Mouse (Mus musculus): ENCODE data around the gene Tex21. TPM values are rescaled to one million over a fixed set of nuclear protein-coding genes. Genes with fewer than 3 reads are reported as not detected.
A peak's percentile ranks its signal among the peaks of the same experiment; 100 is the strongest.

Gene Tex21
- polyA plus RNA-seq, 1 experiment from 2014 or later, result not detected

- WGBS, result 2% methylated on average over 43 of the region's 43 CpGs
- H3K27ac ChIP-seq (replicated peaks), result peak within 1 kb of the TSS; percentile 89
Measured at GRCm38 (mm10) chr12:76254725-76255498, 8.4 kb upstream of the Tex21 start, which contains the start of gene Mthfd1. Gene Mthfd1, plus strand, starts transcription at chr12:76255298.

GRCm38 (mm10) chr12:76253991-76254390 is 7.4 kb upstream of the Tex21 start:
- WGBS, result 79% methylated on average over 8 of the region's 8 CpGs

More at GRCm38 (mm10) chr12:76254725-76255498, 8.4 kb upstream of the Tex21 start, which contains the start of gene Mthfd1:
- Histone ChIP-seq H3K4me3 (peak within 1 kb of the TSS; percentile 79), H3K27me3 (ENCODE audit: low read depth, poor library complexity, severe bottlenecking) (no peaks in the 10 kb centered on the region; the same call in 1 of the 2 replicates), H3K4me1 (peaks cover 37% of the 10 kb centered on the region), H3K9me3 (replicated peaks) (no peaks in the 10 kb centered on the region), H3K36me3 (no peaks in the 10 kb centered on the region)
- peak; percentile 95 for DNase-seq (ENCODE audit: low spot score)

GRCm38 (mm10) chr12:76253591-76253990 is 7.0 kb upstream of the Tex21 start:
- no peak overlapping the region for H3K4me3 ChIP-seq
- no peaks in the 10 kb centered on the region; the same call in 1 of the 2 replicates for H3K27me3 ChIP-seq (ENCODE audit: low read depth, poor library complexity, severe bottlenecking)
- no peaks in the 10 kb centered on the region for H3K36me3 ChIP-seq
- no peak overlapping the region for H3K27ac ChIP-seq (replicated peaks)
- DNase-seq (ENCODE audit: low spot score), result no peak
- peaks cover 37% of the 10 kb centered on the region for H3K4me1 ChIP-seq
- 80% methylated on average over 2 of the region's 2 CpGs for WGBS
- H3K9me3 ChIP-seq (replicated peaks), result no peaks in the 10 kb centered on the region

More at GRCm38 (mm10) chr12:76253991-76254390, 7.4 kb upstream of the Tex21 start:
- no peak overlapping the region for H3K27ac ChIP-seq (replicated peaks)
- no peaks in the 10 kb centered on the region for H3K9me3 ChIP-seq (replicated peaks)
- no peaks in the 10 kb centered on the region for H3K36me3 ChIP-seq
- peaks cover 37% of the 10 kb centered on the region for H3K4me1 ChIP-seq
- H3K4me3 ChIP-seq, result no peak overlapping the region
- DNase-seq (ENCODE audit: low spot score), result no peak
- H3K27me3 ChIP-seq (ENCODE audit: low read depth, poor library complexity, severe bottlenecking), result no peaks in the 10 kb centered on the region; the same call in 1 of the 2 replicates

- Histone ChIP-seq H3K9me3 (replicated peaks) (no peaks in the 10 kb centered on the region), H3K4me3 (no peak overlapping the region), H3K27ac (replicated peaks) (no peak overlapping the region), H3K36me3 (no peaks in the 10 kb centered on the region), H3K27me3 (ENCODE audit: low read depth, poor library complexity, severe bottlenecking) (no peaks in the 10 kb centered on the region; the same call in 1 of the 2 replicates), H3K4me1 (peaks cover 37% of the 10 kb centered on the region)
- 90% methylated on average over 1 of the region's 1 CpGs for WGBS
- no peak for DNase-seq (ENCODE audit: low spot score)
Measured at GRCm38 (mm10) chr12:76253090-76253489, 6.5 kb upstream of the Tex21 start.

- DNase-seq (ENCODE audit: low spot score), result no peak
- no peak overlapping the region for H3K27ac ChIP-seq (replicated peaks)
- 89% methylated on average over 8 of the region's 8 CpGs for WGBS
- H3K4me3 ChIP-seq, result no peak overlapping the region
- H3K36me3 ChIP-seq, result no peaks in the 10 kb centered on the region
- no peaks in the 10 kb centered on the region for H3K4me1 ChIP-seq
- H3K9me3 ChIP-seq (replicated peaks), result no peaks in the 10 kb centered on the region
- no peaks in the 10 kb centered on the region for H3K27me3 ChIP-seq (ENCODE audit: low read depth, poor library complexity, severe bottlenecking)
Measured at GRCm38 (mm10) chr12:76244981-76245380, 1.6 kb downstream of the Tex21 start.

- no peak overlapping the region for H3K27ac ChIP-seq (replicated peaks)
- DNase-seq (ENCODE audit: low spot score), result no peak
- H3K4me3 ChIP-seq, result no peak overlapping the region
- H3K36me3 ChIP-seq, result no peaks in the 10 kb centered on the region
- 69% methylated on average over 5 of the region's 5 CpGs for WGBS
- no peaks in the 10 kb centered on the region for H3K4me1 ChIP-seq
- no peaks in the 10 kb centered on the region for H3K9me3 ChIP-seq (replicated peaks)
- no peaks in the 10 kb centered on the region for H3K27me3 ChIP-seq (ENCODE audit: low read depth, poor library complexity, severe bottlenecking)
Measured at GRCm38 (mm10) chr12:76241833-76242232, 4.7 kb downstream of the Tex21 start.

- Histone ChIP-seq H3K4me1 (no peaks in the 10 kb centered on the region), H3K27ac (replicated peaks) (no peak overlapping the region), H3K4me3 (no peak overlapping the region), H3K36me3 (no peaks in the 10 kb centered on the region), H3K9me3 (replicated peaks) (no peaks in the 10 kb centered on the region), H3K27me3 (ENCODE audit: low read depth, poor library complexity, severe bottlenecking) (no peaks in the 10 kb centered on the region)
- WGBS, result 87% methylated on average over 3 of the region's 3 CpGs
- DNase-seq (ENCODE audit: low spot score), result no peak
Measured at GRCm38 (mm10) chr12:76241084-76241483, 5.5 kb downstream of the Tex21 start.

GRCm38 (mm10) chr12:76240670-76241069 is 5.9 kb downstream of the Tex21 start:
- Histone ChIP-seq H3K36me3 (no peaks in the 10 kb centered on the region), H3K4me3 (no peak overlapping the region), H3K9me3 (replicated peaks) (no peaks in the 10 kb centered on the region), H3K27me3 (ENCODE audit: low read depth, poor library complexity, severe bottlenecking) (no peaks in the 10 kb centered on the region), H3K27ac (replicated peaks) (no peak overlapping the region), H3K4me1 (no peaks in the 10 kb centered on the region)
- 93% methylated on average over 3 of the region's 3 CpGs for WGBS
- DNase-seq (ENCODE audit: low spot score), result no peak

GRCm38 (mm10) chr12:76239839-76240571 is 6.5 kb downstream of the Tex21 start:
- no peak for DNase-seq (ENCODE audit: low spot score)
- Histone ChIP-seq H3K4me3 (no peak overlapping the region), H3K27me3 (ENCODE audit: low read depth, poor library complexity, severe bottlenecking) (no peaks in the 10 kb centered on the region), H3K36me3 (no peaks in the 10 kb centered on the region), H3K9me3 (replicated peaks) (no peaks in the 10 kb centered on the region), H3K27ac (replicated peaks) (no peak overlapping the region), H3K4me1 (no peaks in the 10 kb centered on the region)
- 82% methylated on average over 7 of the region's 7 CpGs for WGBS

- H3K36me3 ChIP-seq, result no peaks in the 10 kb centered on the region
- no peaks in the 10 kb centered on the region for H3K9me3 ChIP-seq (replicated peaks)
- H3K4me3 ChIP-seq, result no peak overlapping the region
- H3K27ac ChIP-seq (replicated peaks), result no peak overlapping the region
- WGBS, result 81% methylated on average over 10 of the region's 10 CpGs
- no peaks in the 10 kb centered on the region for H3K4me1 ChIP-seq
- DNase-seq (ENCODE audit: low spot score), result no peak
- H3K27me3 ChIP-seq (ENCODE audit: low read depth, poor library complexity, severe bottlenecking), result no peaks in the 10 kb centered on the region
Measured at GRCm38 (mm10) chr12:76239145-76239838, 7.3 kb downstream of the Tex21 start.

- no peak for DNase-seq (ENCODE audit: low spot score)
- H3K4me3 ChIP-seq, result no peak overlapping the region
- H3K9me3 ChIP-seq (replicated peaks), result no peaks in the 10 kb centered on the region
- H3K27ac ChIP-seq (replicated peaks), result no peak overlapping the region
- H3K27me3 ChIP-seq (ENCODE audit: low read depth, poor library complexity, severe bottlenecking), result no peaks in the 10 kb centered on the region
- 92% methylated on average over 6 of the region's 6 CpGs for WGBS
- H3K4me1 ChIP-seq, result peaks cover 2% of the 10 kb centered on the region; the same call in 1 of the 2 replicates
- no peaks in the 10 kb centered on the region for H3K36me3 ChIP-seq
Measured at GRCm38 (mm10) chr12:76235253-76235652, 11.3 kb downstream of the Tex21 start.

GRCm38 (mm10) chr12:76230644-76231043 is 15.9 kb downstream of the Tex21 start:
- Histone ChIP-seq H3K4me3 (no peak overlapping the region), H3K9me3 (replicated peaks) (no peaks in the 10 kb centered on the region), H3K4me1 (peaks cover 2% of the 10 kb centered on the region; the same call in 1 of the 2 replicates), H3K27ac (replicated peaks) (no peak overlapping the region), H3K27me3 (ENCODE audit: low read depth, poor library complexity, severe bottlenecking) (no peaks in the 10 kb centered on the region), H3K36me3 (no peaks in the 10 kb centered on the region)
- no peak for DNase-seq (ENCODE audit: low spot score)
- 81% methylated on average over 6 of the region's 6 CpGs for WGBS

Data from midbrain, embryonic 10.5 days (tissue).